Mouse (Mus musculus): ENCODE measurements around the gene Aipl1. TPM values are rescaled to one million over a fixed set of nuclear protein-coding genes. Genes with fewer than 3 reads are reported as not detected.

The Aipl1 gene
- polyA plus RNA-seq, 1 experiment from 2014 or later: 0.57 TPM

GRCm38 (mm10) chr11:72032091-72032490 lies 5.2 kb downstream of the Aipl1 start:
- WGBS: 65% methylated on average over 4 of the region's 4 CpGs
- H3K27ac ChIP-seq (replicated peaks): no peak overlapping the region
- H3K27me3 ChIP-seq (replicated peaks): peaks cover 38% of the 10 kb centered on the region
- H3K4me3 ChIP-seq: no peak overlapping the region
- peaks cover 27% of the 10 kb centered on the region for H3K4me1 ChIP-seq
- H3K9me3 ChIP-seq: no peaks in the 10 kb centered on the region
- ATAC-seq (ENCODE audit: extremely low read depth, insufficient number of reproducible peaks, low FRiP score, low TSS enrichment): no peak
- no peak overlapping the region for H3K4me2 ChIP-seq
- H3K9ac ChIP-seq: no peak overlapping the region
- no peaks in the 10 kb centered on the region for H3K36me3 ChIP-seq

GRCm38 (mm10) chr11:72031353-72031752 lies 6.0 kb downstream of the Aipl1 start:
- ATAC-seq (ENCODE audit: extremely low read depth, insufficient number of reproducible peaks, low FRiP score, low TSS enrichment): no peak
- no peak overlapping the region for H3K4me3 ChIP-seq
- H3K27ac ChIP-seq (replicated peaks): no peak overlapping the region
- no peak overlapping the region for H3K4me2 ChIP-seq
- no peaks in the 10 kb centered on the region for H3K36me3 ChIP-seq
- peaks cover 43% of the 10 kb centered on the region for H3K27me3 ChIP-seq (replicated peaks)
- H3K9ac ChIP-seq: no peak overlapping the region
- WGBS: 54% methylated on average over 7 of the region's 7 CpGs
- peaks cover 27% of the 10 kb centered on the region for H3K4me1 ChIP-seq
- H3K9me3 ChIP-seq: no peaks in the 10 kb centered on the region

- no peak overlapping the region; the same call in 1 of the 2 replicates for H3K4me2 ChIP-seq
- no peak for ATAC-seq (ENCODE audit: extremely low read depth, insufficient number of reproducible peaks, low FRiP score, low TSS enrichment)
- no peak overlapping the region for H3K4me3 ChIP-seq
- H3K27me3 ChIP-seq (replicated peaks): peaks cover 51% of the 10 kb centered on the region
- 0 out of 2 replicates have a peak overlapping the region, but pooled peaks have one; percentile 3 for H3K9ac ChIP-seq
- no peak overlapping the region for H3K27ac ChIP-seq (replicated peaks)
- peaks cover 15% of the 10 kb centered on the region for H3K4me1 ChIP-seq
- 24% methylated on average over 23 of the region's 23 CpGs for WGBS
- no peaks in the 10 kb centered on the region for H3K36me3 ChIP-seq
- no peaks in the 10 kb centered on the region for H3K9me3 ChIP-seq
These were observed 8.2 kb downstream of the Aipl1 start for GRCm38 (mm10) chr11:72029143-72029542.

GRCm38 (mm10) chr11:72027836-72028235 lies 9.5 kb downstream of the Aipl1 start:
- Histone ChIP-seq H3K4me1 (peaks cover 22% of the 10 kb centered on the region), H3K9me3 (no peaks in the 10 kb centered on the region), H3K36me3 (no peaks in the 10 kb centered on the region), H3K4me3 (no peak overlapping the region), H3K27me3 (replicated peaks) (peaks cover 51% of the 10 kb centered on the region), H3K4me2 (no peak overlapping the region), H3K27ac (replicated peaks) (no peak overlapping the region), H3K9ac (no peak overlapping the region)
- ATAC-seq (ENCODE audit: extremely low read depth, insufficient number of reproducible peaks, low FRiP score, low TSS enrichment): no peak
- WGBS: 77% methylated on average over 9 of the region's 9 CpGs

- no peaks in the 10 kb centered on the region for H3K9me3 ChIP-seq
- no peak overlapping the region for H3K27ac ChIP-seq (replicated peaks)
- ATAC-seq (ENCODE audit: extremely low read depth, insufficient number of reproducible peaks, low FRiP score, low TSS enrichment): no peak
- peaks cover 51% of the 10 kb centered on the region for H3K27me3 ChIP-seq (replicated peaks)
- H3K36me3 ChIP-seq: no peaks in the 10 kb centered on the region
- H3K4me2 ChIP-seq: no peak overlapping the region
- no peak overlapping the region for H3K4me3 ChIP-seq
- peaks cover 19% of the 10 kb centered on the region for H3K4me1 ChIP-seq
- H3K9ac ChIP-seq: no peak overlapping the region
- WGBS: 82% methylated on average over 9 of the region's 9 CpGs
These were observed 10.8 kb downstream of the Aipl1 start for GRCm38 (mm10) chr11:72026516-72026915.

- H3K36me3 ChIP-seq: no peaks in the 10 kb centered on the region
- no peak overlapping the region for H3K4me3 ChIP-seq
- peaks cover 15% of the 10 kb centered on the region for H3K4me1 ChIP-seq
- H3K4me2 ChIP-seq: no peak overlapping the region
- H3K9ac ChIP-seq: no peak overlapping the region
- H3K9me3 ChIP-seq: no peaks in the 10 kb centered on the region
- 35% methylated on average over 5 of the region's 5 CpGs for WGBS
- H3K27ac ChIP-seq (replicated peaks): no peak overlapping the region
- H3K27me3 ChIP-seq (replicated peaks): peaks cover 48% of the 10 kb centered on the region
- ATAC-seq (ENCODE audit: extremely low read depth, insufficient number of reproducible peaks, low FRiP score, low TSS enrichment): no peak
These were observed 11.5 kb downstream of the Aipl1 start for GRCm38 (mm10) chr11:72025843-72026242.

- Histone ChIP-seq H3K4me1 (peaks cover 15% of the 10 kb centered on the region), H3K36me3 (no peaks in the 10 kb centered on the region), H3K4me2 (no peak overlapping the region), H3K27me3 (replicated peaks) (peaks cover 37% of the 10 kb centered on the region), H3K4me3 (no peak overlapping the region), H3K27ac (replicated peaks) (no peak overlapping the region), H3K9ac (no peak overlapping the region), H3K9me3 (no peaks in the 10 kb centered on the region)
- WGBS: 26% methylated on average over 5 of the region's 5 CpGs
- no peak for ATAC-seq (ENCODE audit: extremely low read depth, insufficient number of reproducible peaks, low FRiP score, low TSS enrichment)
These were observed 13.0 kb downstream of the Aipl1 start for GRCm38 (mm10) chr11:72024193-72024781.

- H3K4me1 ChIP-seq: peaks cover 15% of the 10 kb centered on the region
- no peaks in the 10 kb centered on the region for H3K9me3 ChIP-seq
- no peak overlapping the region for H3K27ac ChIP-seq (replicated peaks)
- no peak overlapping the region for H3K4me2 ChIP-seq
- no peaks in the 10 kb centered on the region for H3K36me3 ChIP-seq
- no peak for ATAC-seq (ENCODE audit: extremely low read depth, insufficient number of reproducible peaks, low FRiP score, low TSS enrichment)
- H3K4me3 ChIP-seq: no peak overlapping the region
- 48% methylated on average over 10 of the region's 10 CpGs for WGBS
- no peak overlapping the region for H3K9ac ChIP-seq
- H3K27me3 ChIP-seq (replicated peaks): peaks cover 30% of the 10 kb centered on the region
These were observed 13.7 kb downstream of the Aipl1 start for GRCm38 (mm10) chr11:72023581-72023980.

GRCm38 (mm10) chr11:72022827-72023226 lies 14.5 kb downstream of the Aipl1 start:
- Histone ChIP-seq H3K27me3 (replicated peaks) (peaks cover 22% of the 10 kb centered on the region), H3K9ac (no peak overlapping the region), H3K27ac (replicated peaks) (no peak overlapping the region), H3K4me3 (no peak overlapping the region), H3K4me2 (no peak overlapping the region), H3K9me3 (no peaks in the 10 kb centered on the region), H3K36me3 (no peaks in the 10 kb centered on the region), H3K4me1 (peaks cover 15% of the 10 kb centered on the region)
- no peak for ATAC-seq (ENCODE audit: extremely low read depth, insufficient number of reproducible peaks, low FRiP score, low TSS enrichment)
- WGBS: 74% methylated on average over 6 of the region's 6 CpGs

GRCm38 (mm10) chr11:72021015-72021414 lies 16.3 kb downstream of the Aipl1 start:
- Histone ChIP-seq H3K4me2 (no peak overlapping the region), H3K9ac (0 out of 2 replicates have a peak overlapping the region, but pooled peaks have one; percentile 15), H3K27ac (replicated peaks) (no peak overlapping the region), H3K4me1 (peaks cover 15% of the 10 kb centered on the region), H3K9me3 (no peaks in the 10 kb centered on the region), H3K4me3 (no peak overlapping the region), H3K36me3 (no peaks in the 10 kb centered on the region), H3K27me3 (replicated peaks) (0 out of 2 replicates have a peak, but pooled peaks cover 7% of the 10 kb centered on the region)
- 28% methylated on average over 4 of the region's 4 CpGs for whole genome bisulfite sequencing
- no peak for ATAC-seq (ENCODE audit: extremely low read depth, insufficient number of reproducible peaks, low FRiP score, low TSS enrichment)

- ATAC-seq (ENCODE audit: extremely low read depth, insufficient number of reproducible peaks, low FRiP score, low TSS enrichment): no peak
- no peak overlapping the region for H3K27ac ChIP-seq (replicated peaks)
- WGBS: 76% methylated on average over 9 of the region's 9 CpGs
These were observed 20.1 kb downstream of the Aipl1 start for GRCm38 (mm10) chr11:72017253-72017601.

More at GRCm38 (mm10) chr11:72017253-72017601, 20.1 kb downstream of the Aipl1 start:
- Histone ChIP-seq H3K27me3 (replicated peaks) (0 out of 2 replicates have a peak, but pooled peaks cover 3% of the 10 kb centered on the region), H3K36me3 (no peaks in the 10 kb centered on the region), H3K4me3 (no peak overlapping the region), H3K9me3 (no peaks in the 10 kb centered on the region), H3K9ac (no peak overlapping the region), H3K4me2 (no peak overlapping the region), H3K4me1 (no peaks in the 10 kb centered on the region; the same call in 1 of the 2 replicates)
